Mouse (Mus musculus) ES-Bruce4 (cell line): ENCODE measurements at regions not wholly inside any gene's neighbourhood (a gene's known extent, or its start where the extent isn't known, plus 50 kb on each side); places are given as distances from the start of the nearest gene placed in this dataset.

ENCODE experiments used
- H3K27ac ChIP-seq: 2 replicates; pipeline ENCODE4 v1.5.1; 2012; ENCODE audit warnings: low read length, inconsistent platforms; ENCODE audit not compliant: insufficient read depth
- H3K27me3 ChIP-seq: 2 replicates; pipeline ENCODE4 v1.6.1; 2012; ENCODE audit warnings: mild to moderate bottlenecking, low read length, inconsistent platforms; ENCODE audit not compliant: control insufficient read depth, poor library complexity, insufficient read depth, severe bottlenecking
- H3K36me3 ChIP-seq: 2 replicates; pipeline ENCODE4 v1.6.1; 2012; ENCODE audit warnings: inconsistent platforms, mild to moderate bottlenecking, low read length, moderate library complexity; ENCODE audit not compliant: control insufficient read depth, poor library complexity, insufficient read depth, severe bottlenecking
- H3K4me1 ChIP-seq: one replicate; pipeline ENCODE4 v1.8.1; 2011; ENCODE audit warnings: low read length; ENCODE audit not compliant: control insufficient read depth, insufficient read depth
- H3K4me3 ChIP-seq: 2 replicates; pipeline ENCODE4 v1.5.1; 2011; ENCODE audit warnings: low read depth, mild to moderate bottlenecking, low read length
- H3K9ac ChIP-seq: 2 replicates; pipeline ENCODE4 v1.6.1; 2012; ENCODE audit warnings: low read depth, mild to moderate bottlenecking, inconsistent platforms; ENCODE audit not compliant: poor library complexity, severe bottlenecking
- H3K9me3 ChIP-seq: replicated peaks from 2 replicates; pipeline ENCODE4 v1.6.1; 2012; ENCODE audit warnings: mild to moderate bottlenecking, low read length, inconsistent platforms; ENCODE audit not compliant: control insufficient read depth, poor library complexity, insufficient read depth, severe bottlenecking
- CTCF ChIP-seq: IDR thresholded peaks from one replicate; pipeline ENCODE4 v1.8.1; 2011; ENCODE audit warnings: low read depth, low read length
- EP300 ChIP-seq: IDR thresholded peaks from 2 replicates; pipeline ENCODE4 v1.6.1; 2011; ENCODE audit warnings: low read depth, low read length; ENCODE audit not compliant: insufficient read depth
- POLR2A ChIP-seq: IDR thresholded peaks from one replicate; pipeline ENCODE4 v1.8.1; 2011; ENCODE audit warnings: low read length; ENCODE audit not compliant: insufficient read depth

- H3K27ac ChIP-seq: no peak overlapping the region
- TF ChIP-seq POLR2A: no peak
- no peak for TF ChIP-seq CTCF
- TF ChIP-seq EP300: no peak
- H3K4me3 ChIP-seq: no peak overlapping the region
- no peaks in the 10 kb centered on the region for H3K27me3 ChIP-seq
- H3K4me1 ChIP-seq: no peaks in the 10 kb centered on the region
- no peaks in the 10 kb centered on the region for H3K9me3 ChIP-seq
- H3K36me3 ChIP-seq: no peaks in the 10 kb centered on the region
- no peak overlapping the region for H3K9ac ChIP-seq
Observed at GRCm38 (mm10) chr16:71197523-71197922, 883.8 kb downstream of the Gbe1 start.

GRCm38 (mm10) chr16:71208806-71209205 is 895.1 kb downstream of the Gbe1 start:
- Histone ChIP-seq H3K27me3 (no peaks in the 10 kb centered on the region), H3K36me3 (no peaks in the 10 kb centered on the region), H3K4me1 (no peaks in the 10 kb centered on the region), H3K27ac (no peak overlapping the region), H3K9me3 (no peaks in the 10 kb centered on the region), H3K9ac (no peak overlapping the region), H3K4me3 (no peak overlapping the region)
- TF ChIP-seq CTCF (no peak), EP300 (no peak), POLR2A (no peak)

GRCm38 (mm10) chr16:71224469-71224868 is 910.7 kb downstream of the Gbe1 start:
- no peak overlapping the region for H3K9ac ChIP-seq
- H3K9me3 ChIP-seq: no peaks in the 10 kb centered on the region
- H3K4me3 ChIP-seq: no peak overlapping the region
- H3K4me1 ChIP-seq: no peaks in the 10 kb centered on the region
- H3K27ac ChIP-seq: no peak overlapping the region
- TF ChIP-seq POLR2A: no peak
- H3K36me3 ChIP-seq: no peaks in the 10 kb centered on the region
- H3K27me3 ChIP-seq: no peaks in the 10 kb centered on the region

GRCm38 (mm10) chr16:71230104-71230653 is 916.4 kb downstream of the Gbe1 start:
- Histone ChIP-seq H3K4me3 (no peak overlapping the region), H3K9ac (no peak overlapping the region), H3K36me3 (no peaks in the 10 kb centered on the region), H3K9me3 (no peaks in the 10 kb centered on the region), H3K27ac (no peak overlapping the region), H3K27me3 (no peaks in the 10 kb centered on the region), H3K4me1 (no peaks in the 10 kb centered on the region)
- no peak for TF ChIP-seq CTCF
- TF ChIP-seq EP300: no peak
- TF ChIP-seq POLR2A: no peak

- H3K4me1 ChIP-seq: no peaks in the 10 kb centered on the region
- H3K36me3 ChIP-seq: no peaks in the 10 kb centered on the region
- H3K27ac ChIP-seq: no peak overlapping the region
- H3K9me3 ChIP-seq: no peaks in the 10 kb centered on the region
- H3K27me3 ChIP-seq: no peaks in the 10 kb centered on the region
- H3K9ac ChIP-seq: no peak overlapping the region
- no peak for TF ChIP-seq CTCF
- TF ChIP-seq EP300: no peak
- TF ChIP-seq POLR2A: no peak
- H3K4me3 ChIP-seq: no peak overlapping the region
Observed at GRCm38 (mm10) chr16:71243065-71243464, 929.3 kb downstream of the Gbe1 start.

GRCm38 (mm10) chr16:71243480-71243879 is 929.7 kb downstream of the Gbe1 start:
- Histone ChIP-seq H3K4me3 (no peak overlapping the region), H3K27ac (no peak overlapping the region), H3K36me3 (no peaks in the 10 kb centered on the region), H3K27me3 (no peaks in the 10 kb centered on the region), H3K9ac (no peak overlapping the region), H3K4me1 (no peaks in the 10 kb centered on the region), H3K9me3 (no peaks in the 10 kb centered on the region)
- no peak for TF ChIP-seq EP300
- no peak for TF ChIP-seq POLR2A
- no peak for TF ChIP-seq CTCF
